Mouse (Mus musculus): ENCODE data around the gene Mettl15.

Gene Mettl15

GRCm38 (mm10) chr2:109158509-109158908 lies 122.0 kb downstream of the Mettl15 start:
- no peak for DNase-seq (ENCODE audit: inconsistent ontology term)

- DNase-seq (ENCODE audit: inconsistent ontology term) = no peak
These were observed 124.4 kb downstream of the Mettl15 start for GRCm38 (mm10) chr2:109156131-109156530.

GRCm38 (mm10) chr2:109153402-109154050 lies 127.0 kb downstream of the Mettl15 start:
- DNase-seq (ENCODE audit: inconsistent ontology term) = peak; percentile 81

GRCm38 (mm10) chr2:109147292-109147691 lies 133.3 kb downstream of the Mettl15 start:
- DNase-seq (ENCODE audit: inconsistent ontology term) = no peak

GRCm38 (mm10) chr2:109144410-109144809 lies 136.1 kb downstream of the Mettl15 start:
- DNase-seq (ENCODE audit: inconsistent ontology term) = no peak

- no peak for DNase-seq (ENCODE audit: inconsistent ontology term)
These were observed 140.2 kb downstream of the Mettl15 start for GRCm38 (mm10) chr2:109140330-109140729.

- no peak for DNase-seq (ENCODE audit: inconsistent ontology term)
These were observed 143.3 kb downstream of the Mettl15 start for GRCm38 (mm10) chr2:109137276-109137675.

GRCm38 (mm10) chr2:109130718-109131117 lies 149.8 kb downstream of the Mettl15 start:
- no peak for DNase-seq (ENCODE audit: inconsistent ontology term)

- DNase-seq (ENCODE audit: inconsistent ontology term) = no peak
These were observed 150.6 kb downstream of the Mettl15 start for GRCm38 (mm10) chr2:109129921-109130320.

- DNase-seq (ENCODE audit: inconsistent ontology term) = peak; percentile 17
These were observed 174.6 kb downstream of the Mettl15 start for GRCm38 (mm10) chr2:109105773-109106484.

- no peak for DNase-seq (ENCODE audit: inconsistent ontology term)
These were observed 230.9 kb downstream of the Mettl15 start for GRCm38 (mm10) chr2:109049686-109050085.

Data from Muller cell, postnatal 12 days (primary cell).